15 mouse cellular contexts compared by ENCODE assay signal in the genomic region with DNA sequence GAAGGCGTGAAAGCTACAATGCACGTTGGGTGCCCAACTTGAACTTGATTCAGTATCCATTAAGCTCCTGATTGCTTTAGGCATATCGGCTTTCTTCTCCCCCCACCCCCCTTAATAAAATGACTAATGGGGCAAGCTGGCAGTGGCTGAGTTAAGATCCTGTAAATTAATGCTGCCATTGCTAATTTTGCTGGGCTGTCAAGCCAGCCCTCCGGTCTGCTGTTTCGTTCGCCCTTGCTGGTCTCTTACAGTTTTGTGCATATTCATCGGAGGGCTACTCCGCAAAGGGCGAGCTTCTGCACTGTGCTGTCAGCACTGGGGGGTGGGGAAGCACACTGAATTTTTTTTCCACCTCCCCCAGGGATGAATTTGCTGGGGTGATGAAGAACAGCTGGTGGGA. TPM values are rescaled to one million over a fixed set of nuclear protein-coding genes. Genes with fewer than 3 reads are reported as not detected.
DNase-seq lines count a peak whose midpoint lies in the region; ATAC-seq and TF ChIP-seq lines count a peak whose summit lies in the region.
"Had no signal": no experiment of that assay in that cellular context is flagged by ENCODE, and none has a peak within 500 bp of the region (broad histone marks: within the 10 kb centered on the region; RNA-seq: fewer than 3 reads in every experiment).

No protein-coding gene starts in this region.

- H3K4me1 ChIP-seq in heart, embryonic 14.5 days (ENCODE audit: control insufficient read depth in 2 of 2, insufficient read depth in 2 of 2, low read length in 2 of 2): peaks cover 6 to 7% of the 10 kb centered on the region in 2 experiments; a peak in 3 of 4 replicates
- peaks cover 10% of the 10 kb centered on the region; the same call in 1 of the 2 replicates for H3K4me1 ChIP-seq in hindbrain, embryonic 14.5 days (replicated peaks; ENCODE audit: control insufficient read depth, insufficient read depth, low read length)
- H3K4me1 ChIP-seq in olfactory bulb, adult 2 months (ENCODE audit: control insufficient read depth, insufficient read depth, low read length): peaks cover 11% of the 10 kb centered on the region
- H3K4me1 ChIP-seq: megakaryocyte, embryonic 14.5 days had no signal

- H3K9me3 ChIP-seq in heart, embryonic 14.5 days (ENCODE audit: control insufficient read depth, low read length): no peaks in the 10 kb centered on the region
- H3K9me3 ChIP-seq in hindbrain, embryonic 14.5 days (ENCODE audit: control insufficient read depth, low read length): peaks cover 13% of the 10 kb centered on the region
- H3K9me3 ChIP-seq: lung, embryonic 15.5 days had no signal

- no peak for TF ChIP-seq POLR2A in olfactory bulb, adult 2 months (IDR thresholded peaks at IDR 0.05; ENCODE audit: insufficient read depth, low read depth, low read length)

- H3K4me2 ChIP-seq in heart, embryonic 14.5 days (ENCODE audit: low read length): 0 out of 2 replicates have a peak overlapping the region, but pooled peaks have one; percentile 3
- peak overlapping the region; percentile 22 for H3K4me2 ChIP-seq in hindbrain, embryonic 14.5 days (replicated peaks)
- H3K4me2 ChIP-seq: lung, embryonic 15.5 days had no signal

- 66% methylated on average over 9 of the region's 9 CpGs for WGBS in heart, embryonic 14.5 days
- WGBS in hindbrain, embryonic 14.5 days: 60% methylated on average over 9 of the region's 9 CpGs
- WGBS in olfactory bulb, adult 2 months: 40% methylated on average over 9 of the region's 9 CpGs

- no peak for DNase-seq in heart, postnatal 4 days
- peak; percentile 23 for DNase-seq in retina, postnatal 1 day
- DNase-seq in retina, embryonic 14.5 days (ENCODE audit: low spot score): no peak
- no peak for DNase-seq in hindbrain, embryonic 14.5 days (ENCODE audit: low spot score)
- DNase-seq in layer of hippocampus, postnatal 14 days (ENCODE audit: low spot score in 2 of 2): no peak
- DNase-seq in layer of hippocampus, adult 9-11 months: no peak
- DNase-seq: cerebellum, postnatal 36 days; thymus, postnatal 14 days had no signal

- peak overlapping the region in 1 of 2 experiments; percentile 19; a peak in 1 of 4 replicates for H3K27ac ChIP-seq in heart, embryonic 14.5 days (replicated peaks in 1 of 2; ENCODE audit: control insufficient read depth in 1 of 2, insufficient read depth in 1 of 2, low read depth in 2 of 2, low read length in 2 of 2)
- no peak overlapping the region for H3K27ac ChIP-seq in hindbrain, embryonic 14.5 days
- 0 out of 2 replicates have a peak overlapping the region, but pooled peaks have one; percentile 51 for H3K27ac ChIP-seq in olfactory bulb, adult 2 months (ENCODE audit: insufficient read depth, low read depth, low read length)
- H3K27ac ChIP-seq: heart, adult 2 months; lung, embryonic 15.5 days had no signal

- TF ChIP-seq CTCF in olfactory bulb, adult 2 months (IDR thresholded peaks at IDR 0.05; ENCODE audit: insufficient read depth, low read depth, low read length): no peak

- no peak overlapping the region for H3K4me3 ChIP-seq in heart, embryonic 14.5 days (ENCODE audit: control insufficient read depth in 1 of 2, insufficient read depth in 1 of 2, low read depth in 1 of 2, low read length in 2 of 2)
- H3K4me3 ChIP-seq in hindbrain, embryonic 14.5 days (replicated peaks; ENCODE audit: low read length): no peak overlapping the region
- no peak overlapping the region for H3K4me3 ChIP-seq in olfactory bulb, adult 2 months (ENCODE audit: insufficient read depth, low read depth, low read length)
- H3K4me3 ChIP-seq: heart, adult 2 months; lung, embryonic 15.5 days; megakaryocyte, embryonic 14.5 days had no signal

- peak overlapping the region; percentile 39; the same call in 1 of the 2 replicates for H3K9ac ChIP-seq in heart, embryonic 14.5 days (ENCODE audit: low read length)
- H3K9ac ChIP-seq in hindbrain, embryonic 14.5 days: peak overlapping the region; percentile 5; the same call in 1 of the 2 replicates
- H3K9ac ChIP-seq: lung, embryonic 15.5 days had no signal

- no peaks in the 10 kb centered on the region for H3K27me3 ChIP-seq in heart, embryonic 14.5 days (ENCODE audit: control insufficient read depth, insufficient read depth, low read length)
- H3K27me3 ChIP-seq in hindbrain, embryonic 14.5 days (ENCODE audit: control insufficient read depth, insufficient read depth, low read length): no peaks in the 10 kb centered on the region
- H3K27me3 ChIP-seq: lung, embryonic 15.5 days; megakaryocyte, embryonic 14.5 days had no signal

- ATAC-seq in heart, embryonic 14.5 days (ENCODE audit: insufficient number of reproducible peaks, insufficient read depth, low FRiP score, low read depth): no peak
- no peak for ATAC-seq in hindbrain, embryonic 14.5 days (ENCODE audit: low FRiP score)
- ATAC-seq: activated CD4-positive, CD25-positive, alpha-beta regulatory T cell, adult 4 months; inflammation-experienced regulatory T-cells, adult 6 months had no signal

- H3K36me3 ChIP-seq in heart, embryonic 14.5 days (ENCODE audit: control insufficient read depth, insufficient read depth, low read length): peaks cover 45% of the 10 kb centered on the region
- H3K36me3 ChIP-seq in hindbrain, embryonic 14.5 days (replicated peaks; ENCODE audit: control insufficient read depth, insufficient read depth): peaks cover 39% of the 10 kb centered on the region

RNA-seq across cellular contexts. Expression of gene Fat1, which starts 13.3 kb away (rescaled TPM):
- 22.2 TPM in 2 replicates for polyA plus RNA-seq in heart, embryonic 14.5 days (2014; fragmentation: Nextera tagmentation; extraction: Ambion mirVana)
- 10 to 100 TPM; 68.5 to 72.0 TPM for total RNA-seq in heart, postnatal 4 days (2021)
- polyA plus RNA-seq in hindbrain, embryonic 14.5 days (2014; fragmentation: Nextera tagmentation; extraction: Ambion mirVana): 25.3 and 28.8 TPM in 2 replicates
- 137 TPM in 1 of 2 replicates, not detected in the other for polyA plus RNA-seq in olfactory bulb, adult 2 months (2012; ENCODE audit: insufficient read depth, insufficient read length, low replicate concordance, missing spikeins)
- 10 to 100 TPM; 34.5 TPM for total RNA-seq in layer of hippocampus, postnatal 14 days (2021)
- polyA plus RNA-seq: inflammation-experienced regulatory T-cells, adult 6 months had no signal
